Mouse (Mus musculus): Measurements from ENCODE around the gene Ewsr1. TPM values are rescaled to one million over a fixed set of nuclear protein-coding genes. Genes with fewer than 3 reads are reported as not detected.

Ewsr1 gene
- polyA plus RNA-seq, 1 experiment from 2014 or later = 437 TPM

- H3K9me3 ChIP-seq (replicated peaks; ENCODE audit: control insufficient read depth, low read length) = no peaks in the 10 kb centered on the region
- peaks cover 10% of the 10 kb centered on the region for H3K36me3 ChIP-seq (replicated peaks; ENCODE audit: control insufficient read depth, insufficient read depth, low read depth, low read length)
- 12% methylated on average over 38 of the region's 38 CpGs for WGBS
- H3K27me3 ChIP-seq (ENCODE audit: control insufficient read depth, insufficient read depth, low read length) = peaks cover 50% of the 10 kb centered on the region
- peak overlapping the region; percentile 47 for H3K9ac ChIP-seq (replicated peaks; ENCODE audit: low read length)
- peak overlapping the region; percentile 86 for H3K4me2 ChIP-seq (ENCODE audit: low read depth, low read length)
- peak overlapping the region; percentile 56 for H3K4me3 ChIP-seq (ENCODE audit: low read depth, low read length)
- no peak overlapping the region for H3K27ac ChIP-seq (replicated peaks; ENCODE audit: low read depth, low read length)
- H3K4me1 ChIP-seq (ENCODE audit: control insufficient read depth, insufficient read depth, low read length) = peaks cover 14% of the 10 kb centered on the region
- DNase-seq (ENCODE audit: low spot score) (no peak), ATAC-seq (replicated peaks; ENCODE audit: insufficient number of reproducible peaks, low FRiP score, low TSS enrichment, low read depth) (peak; percentile 11; the same call in 1 of the 2 replicates)
Observed at GRCm38 (mm10) chr11:5064282-5065055, 34.6 kb downstream of the Ewsr1 start.

GRCm38 (mm10) chr11:5063561-5064281 lies 35.3 kb downstream of the Ewsr1 start:
- Histone ChIP-seq H3K4me2 (ENCODE audit: low read depth, low read length) (peak overlapping the region; percentile 86), H3K27ac (replicated peaks; ENCODE audit: low read depth, low read length) (no peak overlapping the region), H3K9me3 (replicated peaks; ENCODE audit: control insufficient read depth, low read length) (no peaks in the 10 kb centered on the region), H3K27me3 (ENCODE audit: control insufficient read depth, insufficient read depth, low read length) (peaks cover 57% of the 10 kb centered on the region), H3K4me3 (ENCODE audit: low read depth, low read length) (peak overlapping the region; percentile 56; the same call in 1 of the 2 replicates), H3K36me3 (replicated peaks; ENCODE audit: control insufficient read depth, insufficient read depth, low read depth, low read length) (peaks cover 7% of the 10 kb centered on the region), H3K9ac (replicated peaks; ENCODE audit: low read length) (no peak overlapping the region; the same call in 1 of the 2 replicates), H3K4me1 (ENCODE audit: control insufficient read depth, insufficient read depth, low read length) (peaks cover 14% of the 10 kb centered on the region)
- 43% methylated on average over 31 of the region's 31 CpGs for WGBS
- ATAC-seq (replicated peaks; ENCODE audit: insufficient number of reproducible peaks, low FRiP score, low TSS enrichment, low read depth) (no peak), DNase-seq (ENCODE audit: low spot score) (no peak)

GRCm38 (mm10) chr11:5062860-5063505 lies 36.1 kb downstream of the Ewsr1 start:
- DNase-seq (ENCODE audit: low spot score) (no peak), ATAC-seq (replicated peaks; ENCODE audit: insufficient number of reproducible peaks, low FRiP score, low TSS enrichment, low read depth) (no peak)
- Histone ChIP-seq H3K4me2 (ENCODE audit: low read depth, low read length) (no peak overlapping the region), H3K4me1 (ENCODE audit: control insufficient read depth, insufficient read depth, low read length) (peaks cover 17% of the 10 kb centered on the region), H3K27ac (replicated peaks; ENCODE audit: low read depth, low read length) (no peak overlapping the region), H3K9me3 (replicated peaks; ENCODE audit: control insufficient read depth, low read length) (no peaks in the 10 kb centered on the region), H3K27me3 (ENCODE audit: control insufficient read depth, insufficient read depth, low read length) (peaks cover 63% of the 10 kb centered on the region), H3K36me3 (replicated peaks; ENCODE audit: control insufficient read depth, insufficient read depth, low read depth, low read length) (peaks cover under 1% of the 10 kb centered on the region; the same call in 1 of the 2 replicates), H3K9ac (replicated peaks; ENCODE audit: low read length) (no peak overlapping the region), H3K4me3 (ENCODE audit: low read depth, low read length) (no peak overlapping the region)
- WGBS = 66% methylated on average over 13 of the region's 13 CpGs

GRCm38 (mm10) chr11:5062326-5062725 lies 36.7 kb downstream of the Ewsr1 start:
- H3K9ac ChIP-seq (replicated peaks; ENCODE audit: low read length) = 0 out of 2 replicates have a peak overlapping the region, but pooled peaks have one; percentile 28
- H3K4me1 ChIP-seq (ENCODE audit: control insufficient read depth, insufficient read depth, low read length) = peaks cover 17% of the 10 kb centered on the region
- peaks cover 69% of the 10 kb centered on the region for H3K27me3 ChIP-seq (ENCODE audit: control insufficient read depth, insufficient read depth, low read length)
- no peak for ATAC-seq (replicated peaks; ENCODE audit: insufficient number of reproducible peaks, low FRiP score, low TSS enrichment, low read depth)
- no peak for DNase-seq (ENCODE audit: low spot score)
- H3K4me2 ChIP-seq (ENCODE audit: low read depth, low read length) = peak overlapping the region; percentile 71
- no peaks in the 10 kb centered on the region for H3K36me3 ChIP-seq (replicated peaks; ENCODE audit: control insufficient read depth, insufficient read depth, low read depth, low read length)
- no peak overlapping the region for H3K27ac ChIP-seq (replicated peaks; ENCODE audit: low read depth, low read length)
- H3K9me3 ChIP-seq (replicated peaks; ENCODE audit: control insufficient read depth, low read length) = no peaks in the 10 kb centered on the region
- 12% methylated on average over 13 of the region's 13 CpGs for WGBS
- H3K4me3 ChIP-seq (ENCODE audit: low read depth, low read length) = peak overlapping the region; percentile 23

- Histone ChIP-seq H3K4me3 (ENCODE audit: low read depth, low read length) (peak overlapping the region; percentile 23), H3K4me2 (ENCODE audit: low read depth, low read length) (peak overlapping the region; percentile 71), H3K9me3 (replicated peaks; ENCODE audit: control insufficient read depth, low read length) (no peaks in the 10 kb centered on the region), H3K36me3 (replicated peaks; ENCODE audit: control insufficient read depth, insufficient read depth, low read depth, low read length) (no peaks in the 10 kb centered on the region), H3K27me3 (ENCODE audit: control insufficient read depth, insufficient read depth, low read length) (peaks cover 77% of the 10 kb centered on the region), H3K9ac (replicated peaks; ENCODE audit: low read length) (peak overlapping the region; percentile 28; the same call in 1 of the 2 replicates), H3K27ac (replicated peaks; ENCODE audit: low read depth, low read length) (no peak overlapping the region), H3K4me1 (ENCODE audit: control insufficient read depth, insufficient read depth, low read length) (peaks cover 17% of the 10 kb centered on the region)
- ATAC-seq (replicated peaks; ENCODE audit: insufficient number of reproducible peaks, low FRiP score, low TSS enrichment, low read depth) (peak; percentile 21; the same call in 1 of the 2 replicates), DNase-seq (ENCODE audit: low spot score) (peak; percentile 81)
- WGBS = 1% methylated on average over 61 of the region's 62 CpGs
Observed at GRCm38 (mm10) chr11:5061413-5062139, 37.5 kb downstream of the Ewsr1 start.

GRCm38 (mm10) chr11:5060756-5061412 lies 38.2 kb downstream of the Ewsr1 start:
- no peak for DNase-seq (ENCODE audit: low spot score)
- WGBS = 42% methylated on average over 28 of the region's 28 CpGs
- H3K27ac ChIP-seq (replicated peaks; ENCODE audit: low read depth, low read length) = no peak overlapping the region

GRCm38 (mm10) chr11:5059704-5060156 lies 39.3 kb downstream of the Ewsr1 start:
- no peaks in the 10 kb centered on the region for H3K9me3 ChIP-seq (replicated peaks; ENCODE audit: control insufficient read depth, low read length)
- peaks cover 17% of the 10 kb centered on the region for H3K4me1 ChIP-seq (ENCODE audit: control insufficient read depth, insufficient read depth, low read length)
- H3K4me3 ChIP-seq (ENCODE audit: low read depth, low read length) = no peak overlapping the region
- no peak overlapping the region for H3K9ac ChIP-seq (replicated peaks; ENCODE audit: low read length)
- DNase-seq (ENCODE audit: low spot score) (peak; percentile 59), ATAC-seq (replicated peaks; ENCODE audit: insufficient number of reproducible peaks, low FRiP score, low TSS enrichment, low read depth) (no peak)
- H3K27ac ChIP-seq (replicated peaks; ENCODE audit: low read depth, low read length) = no peak overlapping the region
- no peaks in the 10 kb centered on the region for H3K36me3 ChIP-seq (replicated peaks; ENCODE audit: control insufficient read depth, insufficient read depth, low read depth, low read length)
- 9% methylated on average over 27 of the region's 27 CpGs for WGBS
- H3K27me3 ChIP-seq (ENCODE audit: control insufficient read depth, insufficient read depth, low read length) = peaks cover 89% of the 10 kb centered on the region
- H3K4me2 ChIP-seq (ENCODE audit: low read depth, low read length) = no peak overlapping the region

More at GRCm38 (mm10) chr11:5060756-5061412, 38.2 kb downstream of the Ewsr1 start:
- H3K9ac ChIP-seq (replicated peaks; ENCODE audit: low read length) = no peak overlapping the region
- no peaks in the 10 kb centered on the region for H3K36me3 ChIP-seq (replicated peaks; ENCODE audit: control insufficient read depth, insufficient read depth, low read depth, low read length)
- peaks cover 83% of the 10 kb centered on the region for H3K27me3 ChIP-seq (ENCODE audit: control insufficient read depth, insufficient read depth, low read length)
- H3K9me3 ChIP-seq (replicated peaks; ENCODE audit: control insufficient read depth, low read length) = no peaks in the 10 kb centered on the region
- peak overlapping the region; percentile 23; the same call in 1 of the 2 replicates for H3K4me3 ChIP-seq (ENCODE audit: low read depth, low read length)
- ATAC-seq (replicated peaks; ENCODE audit: insufficient number of reproducible peaks, low FRiP score, low TSS enrichment, low read depth) = no peak
- H3K4me2 ChIP-seq (ENCODE audit: low read depth, low read length) = peak overlapping the region; percentile 71
- peaks cover 17% of the 10 kb centered on the region for H3K4me1 ChIP-seq (ENCODE audit: control insufficient read depth, insufficient read depth, low read length)

Data from embryonic facial prominence, embryonic 11.5 days (tissue).